Mouse (Mus musculus): Measurements from ENCODE around the gene Nkapd1.

- TF ChIP-seq CTCF (IDR thresholded peaks at IDR 0.05; ENCODE audit: borderline replicate concordance, insufficient read depth, low read depth, low read length), result no peak
- TF ChIP-seq POLR2A (IDR thresholded peaks at IDR 0.05; ENCODE audit: borderline replicate concordance, insufficient read depth, low read length), result no peak
These were observed 51.3 kb downstream of the Nkapd1 start for GRCm38 (mm10) chr9:50565940-50566339.

Data from cerebellum, adult 2 months (tissue).